Mouse (Mus musculus) stomach, embryonic 16.5 days (tissue): ENCODE results near the gene B4galnt1. TPM values are rescaled to one million over a fixed set of nuclear protein-coding genes. Genes with fewer than 3 reads are reported as not detected.

ENCODE experiments used
- polyA plus RNA-seq: library from polyadenylated mRNA; unstranded; fragments of >200 nt; fragmentation: Nextera tagmentation; extraction: Ambion mirVana; gene quantifications from 2 replicates; pipeline ENCODE4 v1.2.1, GENCODE M21; 2015

Gene B4galnt1
- polyA plus RNA-seq, 1 experiment from 2014 or later = 29.3 TPM

Other genes starting within 250 kb of the B4galnt1 start
- 49.4 and 53.4 TPM in 2 replicates for gene Ctdsp2, start 186.5 kb upstream of the B4galnt1 start, polyA plus RNA-seq
- gene Avil, start 164.5 kb upstream of the B4galnt1 start, polyA plus RNA-seq = 1.0 and 1.9 TPM in 2 replicates
- 80.4 and 80.6 TPM in 2 replicates for gene Tsfm, start 134.4 kb upstream of the B4galnt1 start, polyA plus RNA-seq
- gene Mettl1, start 123.8 kb upstream of the B4galnt1 start, polyA plus RNA-seq = 49.4 and 49.5 TPM in 2 replicates
- 1.3 and 1.5 TPM in 2 replicates for gene Eef1akmt3, start 123.7 kb upstream of the B4galnt1 start, polyA plus RNA-seq
- gene Cyp27b1, start 117.0 kb upstream of the B4galnt1 start, polyA plus RNA-seq = 0.21 and 0.37 TPM in 2 replicates
- gene March9, start 105.0 kb upstream of the B4galnt1 start, polyA plus RNA-seq = 0.66 and 0.72 TPM in 2 replicates
- gene Cdk4, start 101.7 kb upstream of the B4galnt1 start, polyA plus RNA-seq = 1,208 and 1,239 TPM in 2 replicates
- 158 and 177 TPM in 2 replicates for gene Tspan31, start 95.0 kb upstream of the B4galnt1 start, polyA plus RNA-seq
- gene Agap2, start 89.9 kb upstream of the B4galnt1 start, polyA plus RNA-seq = 0.09 and 0.62 TPM in 2 replicates
- 114 and 128 TPM in 2 replicates for gene Os9, start 44.1 kb upstream of the B4galnt1 start, polyA plus RNA-seq
- 1.2 and 1.4 TPM in 2 replicates for gene Slc26a10, start 15.4 kb downstream of the B4galnt1 start, polyA plus RNA-seq
- 71.3 and 77.0 TPM in 2 replicates for gene Arhgef25, start 24.9 kb downstream of the B4galnt1 start, polyA plus RNA-seq
- 68.6 and 79.4 TPM in 2 replicates for gene Dtx3, start 30.5 kb downstream of the B4galnt1 start, polyA plus RNA-seq
- gene Pip4k2c, start 46.4 kb downstream of the B4galnt1 start, polyA plus RNA-seq = 33.5 and 34.4 TPM in 2 replicates
- 6.5 and 6.7 TPM in 2 replicates for gene Kif5a, start 98.1 kb downstream of the B4galnt1 start, polyA plus RNA-seq
- 171 and 173 TPM in 2 replicates for gene Dctn2, start 101.1 kb downstream of the B4galnt1 start, polyA plus RNA-seq
- gene Mbd6, start 123.8 kb downstream of the B4galnt1 start, polyA plus RNA-seq = 8.6 and 11.6 TPM in 2 replicates
- 98.9 and 104 TPM in 2 replicates for gene Mars, start 146.6 kb downstream of the B4galnt1 start, polyA plus RNA-seq
- gene Arhgap9, start 156.7 kb downstream of the B4galnt1 start, polyA plus RNA-seq = 4.2 and 6.6 TPM in 2 replicates
- gene Gli1, start 176.7 kb downstream of the B4galnt1 start, polyA plus RNA-seq = 9.8 and 9.9 TPM in 2 replicates
- 0.06 TPM in 1 of 2 replicates, not detected in the other for gene Inhbe, start 189.2 kb downstream of the B4galnt1 start, polyA plus RNA-seq
- 0.15 and 0.27 TPM in 2 replicates for gene Inhbc, start 205.2 kb downstream of the B4galnt1 start, polyA plus RNA-seq
- gene R3hdm2, start 215.1 kb downstream of the B4galnt1 start, polyA plus RNA-seq = 19.3 and 22.5 TPM in 2 replicates